Mouse (Mus musculus) embryo, embryonic 10.5 days (tissue): ENCODE data around the gene Llgl2.
"Not testable (repeated sequence)": the region's sequence is repeated elsewhere in the genome, so short reads cannot be mapped to it uniquely, and the experiment has no call there.

Experiments used
- DNase-seq: peaks from one replicate; pipeline ENCODE4 v3.0.0-alpha.2; 2015; ENCODE audit warnings: low spot score

Gene Llgl2

GRCm38 (mm10) chr11:115836656-115837395 is 13.0 kb downstream of the Llgl2 start:
- no peak for DNase-seq

GRCm38 (mm10) chr11:115837606-115838345 is 13.9 kb downstream of the Llgl2 start:
- DNase-seq: no peak

GRCm38 (mm10) chr11:115838895-115839311 is 15.1 kb downstream of the Llgl2 start:
- DNase-seq: no peak

DNA sequence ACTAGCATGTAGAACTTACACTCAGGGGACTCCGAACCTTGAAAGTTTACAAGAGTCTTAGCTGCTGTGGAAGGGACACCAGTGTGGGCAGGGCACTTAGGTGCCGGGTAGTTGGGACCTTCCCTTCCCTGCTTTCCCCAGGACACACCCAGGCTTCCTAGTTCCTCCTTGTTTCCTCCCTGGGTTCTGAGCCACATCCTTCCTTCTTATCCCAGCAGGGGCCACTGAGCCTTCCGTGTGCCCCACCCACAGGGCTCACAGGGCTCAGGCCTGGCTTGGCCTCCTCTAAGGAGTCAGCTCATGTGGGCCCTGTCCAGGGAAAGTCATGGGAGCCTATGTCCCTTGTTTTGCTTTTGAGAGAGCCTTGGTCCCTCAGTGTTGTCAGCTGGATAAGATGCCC is 15.9 kb downstream of the Llgl2 start:
- DNase-seq: no peak

- DNase-seq: no peak
Observed at GRCm38 (mm10) chr11:115841044-115841443, 17.2 kb downstream of the Llgl2 start.

DNA sequence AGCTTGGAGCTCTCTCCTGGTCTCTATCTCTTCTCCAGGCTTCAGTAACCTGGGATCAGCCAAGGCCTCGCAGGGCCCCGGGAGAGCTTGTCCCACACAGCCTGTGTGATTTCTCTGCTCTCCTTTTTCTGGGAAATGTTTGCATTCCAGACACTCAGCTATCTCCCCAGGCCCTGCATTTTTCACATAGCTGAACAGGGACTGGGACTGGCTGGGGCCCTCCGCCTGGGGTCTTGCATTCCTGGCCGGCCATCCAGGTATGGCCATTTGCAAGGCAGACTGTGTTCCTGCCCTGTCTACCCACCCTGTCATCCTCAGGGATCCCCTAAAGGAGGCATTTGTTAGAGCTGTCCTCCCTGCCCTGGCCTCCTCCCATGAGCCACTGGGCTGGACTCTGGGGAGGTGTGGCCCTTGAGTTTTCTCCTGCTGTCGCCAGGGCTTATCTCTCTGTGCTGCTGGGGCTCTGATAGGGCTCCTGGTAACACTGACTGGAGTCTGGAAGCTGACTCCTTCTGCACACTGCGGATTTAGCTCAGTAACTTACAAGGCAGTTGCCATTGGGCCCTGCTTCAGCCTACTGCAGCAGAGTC is 18.2 kb downstream of the Llgl2 start:
- peak; percentile 52 for DNase-seq

GRCm38 (mm10) chr11:115843141-115843890 is 19.5 kb downstream of the Llgl2 start:
- DNase-seq: no peak

- no peak for DNase-seq
Observed at GRCm38 (mm10) chr11:115843891-115844239, 20.0 kb downstream of the Llgl2 start.

DNA sequence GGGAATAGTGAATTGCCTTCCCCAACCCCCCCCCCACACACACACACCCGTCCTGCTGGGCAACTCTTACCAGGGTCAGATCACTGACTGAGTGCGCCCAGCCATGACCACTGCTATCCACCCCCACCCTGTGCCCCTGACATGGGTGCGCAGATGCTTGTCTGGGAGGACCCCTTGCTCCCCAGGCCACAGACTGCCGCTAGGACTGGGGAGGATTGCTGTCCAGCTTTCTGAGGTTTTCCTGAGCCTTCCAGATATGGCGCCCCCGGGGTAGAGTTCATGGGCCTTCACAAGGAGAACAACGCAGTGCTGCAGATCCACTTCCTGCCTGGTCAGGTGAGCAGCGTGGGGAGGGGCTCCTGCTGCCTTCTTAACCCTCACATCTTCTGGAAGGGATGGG is 20.4 kb downstream of the Llgl2 start:
- no peak for DNase-seq

DNA sequence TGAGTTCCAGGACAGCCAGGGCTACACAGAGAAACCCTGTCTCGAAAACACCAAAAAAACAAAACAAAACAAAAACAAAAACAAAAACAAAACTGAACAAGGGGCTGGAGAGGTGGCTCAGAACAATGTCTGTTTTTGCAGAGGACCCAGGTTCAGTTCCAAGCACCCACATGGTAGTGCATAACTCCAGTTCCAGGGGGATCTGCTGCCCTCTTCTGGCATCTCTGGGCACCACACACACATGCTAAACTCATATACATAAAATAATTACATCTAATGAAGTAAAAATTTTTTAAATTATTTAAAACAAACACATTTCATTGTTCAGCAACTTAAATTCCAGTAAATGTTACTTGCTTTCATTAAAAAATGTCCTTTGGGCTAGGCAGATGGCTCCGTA is 22.0 kb downstream of the Llgl2 start:
- no peak for DNase-seq

DNA sequence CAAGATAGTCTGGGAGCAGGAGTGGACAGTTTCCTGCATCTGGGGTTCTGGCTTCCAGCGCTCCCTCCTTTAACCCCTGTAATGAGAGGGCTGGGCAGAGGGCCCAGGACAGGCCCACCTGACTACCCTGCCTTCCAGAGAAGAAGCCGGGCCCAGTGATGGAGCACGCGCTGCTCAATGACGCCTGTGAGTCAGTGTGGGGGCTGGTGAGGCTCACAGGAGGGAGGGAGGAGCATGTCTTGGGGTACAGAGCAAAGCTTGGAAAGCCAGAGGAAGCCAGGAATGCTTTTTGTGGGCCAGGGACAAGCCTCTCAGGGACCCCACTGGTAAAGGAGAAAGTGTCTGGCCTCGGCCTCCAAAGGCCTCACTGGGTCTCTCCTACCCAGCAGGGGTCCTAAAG is 30.8 kb downstream of the Llgl2 start:
- no peak for DNase-seq

- DNase-seq: not testable (repeated sequence)
Observed at GRCm38 (mm10) chr11:115857146-115857545, 33.3 kb downstream of the Llgl2 start.

- no peak for DNase-seq
Observed at GRCm38 (mm10) chr11:115857936-115858335, 34.1 kb downstream of the Llgl2 start.

GRCm38 (mm10) chr11:115858354-115858753 is 34.5 kb downstream of the Llgl2 start, which contains the start of gene Myo15b:
Myo15b (plus strand) TSS chr11:115858406.
- no peak for DNase-seq

DNA sequence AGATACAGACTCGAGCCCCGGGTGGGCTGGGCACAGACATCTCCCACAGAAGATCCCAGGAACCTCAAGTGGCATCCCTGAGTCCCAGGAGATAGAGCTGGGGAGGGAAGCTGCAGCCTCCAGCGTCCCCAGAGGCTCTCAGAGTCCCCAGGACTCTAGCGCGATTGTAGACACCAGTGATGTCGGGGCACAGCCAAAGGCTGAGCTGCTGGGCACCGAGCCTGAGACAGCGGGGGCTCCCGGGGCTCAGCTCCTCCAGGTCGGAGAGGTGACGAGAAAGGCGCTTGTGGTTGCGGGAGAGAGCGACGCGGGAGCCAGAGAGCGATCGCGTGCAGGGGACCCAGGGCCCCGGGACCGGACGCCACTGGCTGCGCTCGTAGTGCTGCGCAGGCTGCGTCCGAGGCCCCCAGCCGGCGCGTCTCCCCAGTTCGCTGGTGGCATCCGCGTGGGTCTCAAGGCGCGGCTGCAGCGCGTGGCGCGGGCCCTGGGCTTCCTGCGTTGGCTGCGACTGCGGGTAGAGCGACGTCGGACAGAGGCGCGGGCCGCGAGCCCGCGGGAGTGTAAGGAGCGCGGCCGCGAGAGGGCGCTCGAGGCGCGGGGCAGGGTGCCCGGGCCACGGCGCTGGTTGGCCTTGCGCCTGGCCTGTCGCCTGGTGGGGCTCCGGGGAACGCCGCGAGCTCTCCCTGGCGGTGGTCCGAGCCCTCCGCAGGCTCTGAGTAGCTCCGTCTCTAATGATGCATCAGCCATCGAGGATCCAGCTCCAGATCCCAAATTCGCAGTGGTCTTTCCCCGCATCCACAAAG is 35.5 kb downstream of the Llgl2 start:
- DNase-seq: peak; percentile 92

DNA sequence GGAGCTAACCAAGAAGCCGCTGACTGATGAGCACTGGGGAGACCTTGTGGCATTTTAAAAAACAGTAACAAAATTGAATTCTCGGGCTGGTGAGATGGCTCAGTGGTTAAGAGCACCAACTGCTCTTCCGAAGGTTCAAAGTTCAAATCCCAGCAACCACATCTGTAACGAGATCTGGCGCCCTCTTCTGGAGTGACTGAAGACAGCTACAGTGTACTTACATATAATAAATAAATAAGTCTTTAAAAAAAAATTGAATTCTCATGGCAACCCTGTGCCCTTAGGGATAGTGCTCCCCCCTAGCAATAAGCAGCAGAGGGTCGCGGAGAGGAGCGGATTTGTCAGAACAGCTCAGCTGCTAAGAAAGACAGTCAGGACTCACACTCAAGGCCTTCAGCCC is 40.0 kb downstream of the Llgl2 start:
- DNase-seq: no peak

- no peak for DNase-seq
Observed at GRCm38 (mm10) chr11:115869393-115869792, 45.5 kb downstream of the Llgl2 start.

- DNase-seq: no peak
Observed at GRCm38 (mm10) chr11:115872437-115872836, 48.6 kb downstream of the Llgl2 start.

DNA sequence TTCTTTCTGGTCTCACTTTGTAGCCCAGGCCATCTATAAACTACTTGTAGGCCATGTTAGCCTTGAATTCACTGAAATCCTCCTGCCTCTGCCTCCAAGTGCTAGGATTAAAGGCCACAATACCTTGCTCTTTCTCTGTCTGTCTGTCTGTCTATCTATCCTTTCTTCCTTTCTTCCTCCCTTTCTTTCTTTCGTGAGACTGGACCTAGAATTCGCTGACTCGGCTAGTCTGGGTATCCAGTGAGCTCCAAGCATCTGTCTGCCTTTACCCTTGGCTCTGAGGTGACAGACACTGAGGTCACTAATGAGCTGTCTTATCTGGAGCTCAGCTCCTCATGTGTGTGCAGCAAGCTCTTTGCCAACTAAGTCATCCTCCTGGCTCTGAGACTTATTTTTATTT is 52.1 kb downstream of the Llgl2 start:
- no peak for DNase-seq

DNA sequence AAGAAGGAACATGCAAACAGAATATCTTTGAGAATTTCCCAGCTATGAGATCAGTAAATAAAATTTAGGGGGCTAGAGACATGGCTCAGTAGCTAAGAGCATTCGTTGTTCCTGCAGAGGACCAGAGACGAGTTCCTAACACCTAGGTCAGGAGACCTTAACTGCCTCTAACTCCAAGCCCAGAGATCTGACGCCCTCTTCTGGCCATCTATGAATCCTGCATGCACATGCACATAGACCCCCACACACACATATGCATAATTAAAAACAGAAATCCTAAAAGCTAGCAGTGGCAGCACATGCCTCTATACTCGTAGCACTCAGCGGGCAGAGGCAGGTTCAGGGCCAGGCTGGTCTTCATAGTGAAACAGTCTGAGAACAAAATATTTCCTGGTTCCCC is 52.6 kb downstream of the Llgl2 start:
- DNase-seq: no peak

DNA sequence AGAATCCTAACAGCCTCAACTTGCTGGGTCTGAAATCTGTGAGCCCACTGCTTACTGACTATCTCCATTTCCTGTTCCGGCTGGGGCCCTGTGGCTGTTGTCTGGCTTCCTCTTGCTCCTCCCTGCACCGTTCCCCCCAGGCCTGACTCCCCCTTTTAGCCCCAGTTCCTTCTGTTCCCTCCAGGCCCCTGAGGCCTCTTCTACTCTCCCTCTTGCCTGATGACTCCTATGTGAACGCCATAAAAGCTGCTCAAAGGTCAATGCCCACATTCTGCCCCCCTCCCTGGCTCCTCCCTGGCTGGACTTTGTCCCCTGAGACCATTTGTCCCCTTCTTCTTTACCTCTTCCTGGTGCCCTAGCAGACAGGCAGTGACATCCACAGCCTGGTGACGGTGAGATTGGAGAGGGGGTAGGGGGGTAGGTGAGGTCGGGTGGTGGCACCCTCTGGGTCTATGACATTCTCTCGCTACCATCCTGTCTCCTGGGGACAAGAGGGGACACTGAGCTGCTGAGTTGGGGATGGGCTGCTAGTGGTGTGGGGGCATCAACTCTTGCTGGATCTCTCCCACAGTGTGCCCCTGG is 53.4 kb downstream of the Llgl2 start:
- DNase-seq: no peak
